In genomic region chr8:91612387-91613130, GRCm38 (mm10) we compare ENCODE assay signal across 15 mouse cellular contexts.
A peak's percentile ranks its signal among the peaks of the same experiment; 100 is the strongest.
DNase-seq lines count a peak whose midpoint lies in the region; ATAC-seq and TF ChIP-seq lines count a peak whose summit lies in the region.
"Had no signal": no experiment of that assay in that cellular context is flagged by ENCODE, and none has a peak within 500 bp of the region (broad histone marks: within the 10 kb centered on the region; RNA-seq: fewer than 3 reads in every experiment).

No protein-coding gene starts in this region.

- peaks cover 47% of the 10 kb centered on the region for H3K4me1 ChIP-seq in neural tube, embryonic 12.5 days
- peaks cover 30% of the 10 kb centered on the region for H3K4me1 ChIP-seq in neural tube, embryonic 15.5 days
- H3K4me1 ChIP-seq in limb, embryonic 14.5 days (ENCODE audit: control insufficient read depth, insufficient read depth, low read length) = peaks cover 47% of the 10 kb centered on the region

- peak overlapping the region; percentile 33 for H3K4me2 ChIP-seq in neural tube, embryonic 12.5 days (replicated peaks)
- no peak overlapping the region for H3K4me2 ChIP-seq in neural tube, embryonic 15.5 days
- H3K4me2 ChIP-seq in limb, embryonic 14.5 days (replicated peaks; ENCODE audit: low read depth, low read length, severe bottlenecking) = no peak overlapping the region
- H3K4me2 ChIP-seq: heart, embryonic 11.5 days had no signal

- intact Hi-C loops in gastrocnemius, postnatal 14 days (cut with DNase I; ENCODE audit: low total_unique reads) = no loop called here

- H3K27me3 ChIP-seq in neural tube, embryonic 12.5 days (replicated peaks) = 0 out of 2 replicates have a peak, but pooled peaks cover 10% of the 10 kb centered on the region
- H3K27me3 ChIP-seq in neural tube, embryonic 15.5 days (replicated peaks) = peaks cover 47% of the 10 kb centered on the region
- H3K27me3 ChIP-seq in limb, embryonic 14.5 days (ENCODE audit: control insufficient read depth, insufficient read depth, low read length) = peaks cover 37% of the 10 kb centered on the region
- H3K27me3 ChIP-seq: megakaryocyte, embryonic 14.5 days had no signal

- H3K36me3 ChIP-seq in neural tube, embryonic 12.5 days = no peaks in the 10 kb centered on the region
- no peaks in the 10 kb centered on the region for H3K36me3 ChIP-seq in neural tube, embryonic 15.5 days
- no peaks in the 10 kb centered on the region for H3K36me3 ChIP-seq in limb, embryonic 14.5 days (ENCODE audit: control insufficient read depth, insufficient read depth, low read length)

- peak; percentile 45; the same call in 1 of the 2 replicates for ATAC-seq in neural tube, embryonic 12.5 days (ENCODE audit: low FRiP score, low read depth)
- no peak for ATAC-seq in neural tube, embryonic 15.5 days (ENCODE audit: low FRiP score)
- no peak for ATAC-seq in limb, embryonic 14.5 days (ENCODE audit: low FRiP score, low read depth)

- no peak overlapping the region for H3K27ac ChIP-seq in neural tube, embryonic 12.5 days
- H3K27ac ChIP-seq in neural tube, embryonic 15.5 days (replicated peaks) = no peak overlapping the region
- no peak overlapping the region for H3K27ac ChIP-seq in limb, embryonic 14.5 days (replicated peaks; ENCODE audit: low read depth, low read length)
- H3K27ac ChIP-seq: stomach, postnatal 0 days had no signal

- H3K4me3 ChIP-seq in neural tube, embryonic 12.5 days = no peak overlapping the region
- H3K4me3 ChIP-seq in neural tube, embryonic 15.5 days (replicated peaks) = no peak overlapping the region
- H3K4me3 ChIP-seq in limb, embryonic 14.5 days (replicated peaks; ENCODE audit: low read length) = no peak overlapping the region
- H3K4me3 ChIP-seq: megakaryocyte, embryonic 14.5 days had no signal

- H3K9me3 ChIP-seq in neural tube, embryonic 12.5 days = no peaks in the 10 kb centered on the region
- H3K9me3 ChIP-seq in neural tube, embryonic 15.5 days (replicated peaks) = no peaks in the 10 kb centered on the region
- H3K9me3 ChIP-seq in limb, embryonic 14.5 days (ENCODE audit: control insufficient read depth, low read length) = no peaks in the 10 kb centered on the region
- H3K9me3 ChIP-seq: megakaryocyte, embryonic 14.5 days had no signal

- 28% methylated on average over 18 of the region's 18 CpGs for WGBS in neural tube, embryonic 12.5 days
- 28% methylated on average over 18 of the region's 18 CpGs for WGBS in neural tube, embryonic 15.5 days
- WGBS in limb, embryonic 14.5 days = 21% methylated on average over 18 of the region's 18 CpGs

- DNase-seq in embryo, embryonic 10 days (ENCODE audit: low spot score) = peak; percentile 55
- no peak for DNase-seq in embryo, embryonic 9.5 days (ENCODE audit: extremely low spot score)
- no peak for DNase-seq in limb, embryonic 14.5 days (ENCODE audit: low spot score)
- no peak for DNase-seq in gastrocnemius, postnatal 14 days
- DNase-seq in layer of hippocampus, postnatal 10 days (ENCODE audit: low spot score in 2 of 2) = no peak
- no peak for DNase-seq in layer of hippocampus, adult 9-11 months
- DNase-seq: adrenal gland, postnatal 25 days; cerebellum, adult 11 months; kidney, postnatal 14 days; lung, adult 18-20 months had no signal

- H3K9ac ChIP-seq in neural tube, embryonic 12.5 days = no peak overlapping the region
- no peak overlapping the region for H3K9ac ChIP-seq in neural tube, embryonic 15.5 days (replicated peaks)
- H3K9ac ChIP-seq in limb, embryonic 14.5 days (ENCODE audit: low read depth, low read length, severe bottlenecking) = 0 out of 2 replicates have a peak overlapping the region, but pooled peaks have one; percentile 9

- TF ChIP-seq POLR2A in limb, embryonic 14.5 days (IDR thresholded peaks at IDR 0.05; ENCODE audit: borderline replicate concordance, extremely low read depth, insufficient read depth, insufficient read length) = no peak
